In the genomic region with DNA sequence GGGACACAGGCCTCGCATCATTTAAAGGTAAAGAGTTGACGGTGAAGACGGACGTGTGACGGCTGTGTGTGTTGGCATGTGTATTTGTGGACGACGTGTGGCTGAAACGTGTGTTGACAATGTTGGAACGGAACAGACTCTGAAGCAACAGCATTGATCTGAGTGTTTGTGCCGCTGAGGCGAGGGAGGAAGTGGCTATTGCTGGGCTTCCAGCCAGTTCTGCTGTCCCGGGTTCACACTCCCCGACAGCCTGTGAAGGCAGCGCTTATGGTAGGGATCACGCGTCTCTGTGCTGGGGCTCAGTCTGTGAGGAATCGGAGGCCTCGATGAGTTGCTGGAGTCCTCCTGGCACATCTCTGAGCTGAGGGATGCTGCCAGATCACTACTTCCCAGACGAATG, we compare ENCODE assay signal across 7 mouse cellular contexts. TPM values are rescaled to one million over a fixed set of nuclear protein-coding genes. Genes with fewer than 3 reads are reported as not detected.
DNase-seq lines count a peak whose midpoint lies in the region; ATAC-seq and TF ChIP-seq lines count a peak whose summit lies in the region.

No protein-coding gene starts in this region.

- TF ChIP-seq POLR2A in lung, adult 2 months (IDR thresholded peaks at IDR 0.05; ENCODE audit: borderline replicate concordance, extremely low read depth, low read depth, low read length), result no peak

- H3K4me2 ChIP-seq in liver, embryonic 11.5 days, result no peak overlapping the region
- peak overlapping the region; percentile 35; the same call in 1 of the 2 replicates for H3K4me2 ChIP-seq in intestine, postnatal 0 days (replicated peaks; ENCODE audit: low read depth)

- no peaks in the 10 kb centered on the region; the same call in 1 of the 2 replicates for H3K27me3 ChIP-seq in liver, embryonic 11.5 days (replicated peaks; ENCODE audit: control insufficient read depth, insufficient read depth, low read length)
- H3K27me3 ChIP-seq in intestine, postnatal 0 days (replicated peaks; ENCODE audit: control insufficient read depth, insufficient read depth, low read length), result no peaks in the 10 kb centered on the region

- no peak overlapping the region for H3K27ac ChIP-seq in liver, embryonic 11.5 days (ENCODE audit: low read depth, low read length)
- H3K27ac ChIP-seq in intestine, postnatal 0 days (ENCODE audit: low read depth, low read length), result no peak overlapping the region

- H3K36me3 ChIP-seq in liver, embryonic 11.5 days (ENCODE audit: control insufficient read depth, insufficient read depth, low read length), result no peaks in the 10 kb centered on the region
- H3K36me3 ChIP-seq in intestine, postnatal 0 days (ENCODE audit: control insufficient read depth, insufficient read depth), result no peaks in the 10 kb centered on the region

- H3K9ac ChIP-seq in liver, embryonic 11.5 days (ENCODE audit: low read depth, low read length), result no peak overlapping the region
- no peak overlapping the region for H3K9ac ChIP-seq in intestine, postnatal 0 days (ENCODE audit: low read depth, low read length)

- 60% methylated on average over 19 of the region's 19 CpGs for WGBS in liver, embryonic 11.5 days
- 52% methylated on average over 19 of the region's 19 CpGs for WGBS in intestine, postnatal 0 days
- 25% methylated on average over 19 of the region's 19 CpGs for WGBS in lung, adult 2 months

- no peak overlapping the region for H3K4me3 ChIP-seq in liver, embryonic 11.5 days (ENCODE audit: low read depth, low read length)
- H3K4me3 ChIP-seq in intestine, postnatal 0 days (ENCODE audit: low read depth, low read length), result no peak overlapping the region
- no peak overlapping the region for H3K4me3 ChIP-seq in lung, adult 2 months (replicated peaks; ENCODE audit: extremely low read depth, low read depth, low read length)

- no peaks in the 10 kb centered on the region for H3K4me1 ChIP-seq in liver, embryonic 11.5 days (replicated peaks; ENCODE audit: control insufficient read depth, insufficient read depth, low read length)
- no peaks in the 10 kb centered on the region for H3K4me1 ChIP-seq in intestine, postnatal 0 days (replicated peaks; ENCODE audit: control insufficient read depth, insufficient read depth, low read length)
- H3K4me1 ChIP-seq in lung, adult 2 months (ENCODE audit: control insufficient read depth, insufficient read depth, low read length), result no peaks in the 10 kb centered on the region

- H3K9me3 ChIP-seq in liver, embryonic 11.5 days (ENCODE audit: control insufficient read depth, low read length), result no peaks in the 10 kb centered on the region
- no peaks in the 10 kb centered on the region for H3K9me3 ChIP-seq in intestine, postnatal 0 days (ENCODE audit: control insufficient read depth)

- peak; percentile 30 for DNase-seq in liver
- DNase-seq in liver, embryonic 11.5 days (ENCODE audit: low spot score), result no peak
- DNase-seq in heart, adult 8-10 months (ENCODE audit: low spot score), result peak; percentile 14
- DNase-seq in lung, adult 2 months, result peak; percentile 33
- no peak for DNase-seq in retina, postnatal 1 day

- no peak for ATAC-seq in liver, embryonic 11.5 days (replicated peaks; ENCODE audit: low FRiP score)
- no peak for ATAC-seq in intestine, postnatal 0 days
- ATAC-seq in erythroblast, adult 5-6 weeks (replicated peaks; ENCODE audit: low FRiP score, poor library complexity, severe bottlenecking), result no peak

- no peak for TF ChIP-seq CTCF in intestine, postnatal 0 days (IDR thresholded peaks at IDR 0.05; ENCODE audit: low read depth)
- no peak for TF ChIP-seq CTCF in lung, adult 2 months (IDR thresholded peaks at IDR 0.05; ENCODE audit: insufficient read depth, low read length)

RNA-seq across cellular contexts. Expression of gene Zfp507, which starts 34.0 kb away (rescaled TPM):
- 11.5 and 14.4 TPM in 2 replicates for polyA plus RNA-seq in liver, embryonic 11.5 days (2014; fragmentation: Nextera tagmentation; extraction: Ambion mirVana)
- 10 to 100 TPM; 10.2 to 14.1 (median 13.5) TPM for total RNA-seq in heart, adult 8-10 months (2022)
- 6.2 and 6.8 TPM in 2 replicates for polyA plus RNA-seq in intestine, postnatal 0 days (2015; fragmentation: Nextera tagmentation; extraction: Ambion mirVana)
- 5.9 and 8.1 TPM in 2 replicates for polyA plus RNA-seq in lung, adult 2 months (2012; rRNA removed)
- 1.2 and 1.9 TPM in 2 replicates for total RNA-seq in erythroblast, adult 5-6 weeks (2015; ENCODE audit: low replicate concordance)
- 2.6 and 3.8 TPM in 2 replicates for total RNA-seq in erythroblast, adult 5-6 weeks (2017; ENCODE audit: low replicate concordance)

Comparison
In these comparisons a context has a peak if more than half of its experiments do, and no peak if none do; other contexts are left out.
1. DNase-seq: peak in liver (single experiment), heart, adult 8-10 months (single experiment) and lung, adult 2 months (single experiment); none in liver, embryonic 11.5 days (single experiment) and retina, postnatal 1 day (single experiment).